In the genomic region with DNA sequence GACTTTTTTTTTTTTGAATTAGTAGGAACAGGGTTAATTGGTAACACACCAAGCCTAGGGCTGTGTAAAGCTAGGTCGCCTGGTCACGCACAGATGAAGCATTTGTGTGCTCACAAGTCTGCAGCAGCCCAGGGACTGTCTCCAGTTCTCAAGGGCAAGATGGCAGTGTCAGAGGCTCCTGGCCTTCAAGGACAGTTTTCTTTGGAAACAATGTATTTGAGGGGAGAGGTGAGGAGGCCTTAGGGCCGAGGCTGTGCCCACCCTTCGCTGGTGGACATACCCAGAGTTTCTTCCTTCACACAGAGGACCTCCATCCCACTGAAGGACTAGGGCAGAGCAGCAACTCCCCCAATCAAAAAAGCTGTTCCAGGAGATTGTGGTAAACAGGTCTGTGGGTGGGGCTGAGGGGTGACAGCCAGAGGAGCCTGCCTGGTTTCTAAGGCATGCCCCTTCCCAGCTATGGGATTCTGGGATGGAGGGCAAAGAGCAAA, we compare ENCODE assay signal across 8 mouse cellular contexts. TPM values are rescaled to one million over a fixed set of nuclear protein-coding genes. Genes with fewer than 3 reads are reported as not detected.
DNase-seq lines count a peak whose midpoint lies in the region; ATAC-seq and TF ChIP-seq lines count a peak whose summit lies in the region.

No protein-coding gene starts in this region.

- TF ChIP-seq EP300 in lung, postnatal 0 days (IDR thresholded peaks at IDR 0.05): no peak

- peak overlapping the region; percentile 91 for H3K27ac ChIP-seq in forebrain, embryonic 10.5 days
- H3K27ac ChIP-seq in lung, postnatal 0 days (ENCODE audit: low read length): peak overlapping the region; percentile 100

- no peak for TF ChIP-seq CTCF in lung, postnatal 0 days (IDR thresholded peaks at IDR 0.05)

- ATAC-seq in lung, postnatal 0 days: no peak

- peak overlapping the region; percentile 55 for H3K4me2 ChIP-seq in lung, postnatal 0 days (replicated peaks; ENCODE audit: low read depth, low read length)

- peaks cover 94% of the 10 kb centered on the region for H3K4me1 ChIP-seq in forebrain, embryonic 10.5 days
- H3K4me1 ChIP-seq in lung, postnatal 0 days (ENCODE audit: insufficient read depth, low read depth, low read length): peaks cover 36% of the 10 kb centered on the region

- H3K4me3 ChIP-seq in forebrain, embryonic 10.5 days: peak overlapping the region; percentile 48
- H3K4me3 ChIP-seq in lung, postnatal 0 days (ENCODE audit: low read depth, low read length): peak overlapping the region; percentile 4; the same call in 1 of the 2 replicates

- intact Hi-C loops in gastrocnemius, postnatal 14 days (cut with DNase I; ENCODE audit: low total_unique reads): no loop called here

- peak; percentile 53 for DNase-seq in gastrocnemius, adult 18-20 months (ENCODE audit: low spot score)
- no peak for DNase-seq in gastrocnemius, postnatal 14 days
- peak; percentile 77 for DNase-seq in adipocyte (ENCODE audit: low spot score)
- DNase-seq in forebrain, embryonic 10.5 days (ENCODE audit: extremely low spot score, low spot score): no peak
- DNase-seq in kidney, adult 11 months: peak; percentile 86
- DNase-seq in lung, postnatal 0 days (ENCODE audit: low spot score): peak; percentile 30
- DNase-seq in urinary bladder, postnatal 10 days (ENCODE audit: low spot score): no peak
- DNase-seq in frontal cortex, postnatal 25 days (ENCODE audit: low spot score in 2 of 2): no peak

- H3K27me3 ChIP-seq in forebrain, embryonic 10.5 days (ENCODE audit: poor library complexity, severe bottlenecking): no peaks in the 10 kb centered on the region
- H3K27me3 ChIP-seq in lung, postnatal 0 days (replicated peaks; ENCODE audit: insufficient read depth, low read length): no peaks in the 10 kb centered on the region

- H3K9me3 ChIP-seq in forebrain, embryonic 10.5 days: no peaks in the 10 kb centered on the region
- H3K9me3 ChIP-seq in lung, postnatal 0 days (ENCODE audit: low read length): no peaks in the 10 kb centered on the region

- peaks cover 16% of the 10 kb centered on the region for H3K36me3 ChIP-seq in forebrain, embryonic 10.5 days (replicated peaks)
- H3K36me3 ChIP-seq in lung, postnatal 0 days (ENCODE audit: insufficient read depth, low read length): 0 out of 2 replicates have a peak, but pooled peaks cover 3% of the 10 kb centered on the region

- 36% methylated on average over 4 of the region's 4 CpGs for WGBS in forebrain, embryonic 10.5 days
- 49% methylated on average over 4 of the region's 4 CpGs for WGBS in lung, postnatal 0 days

- peak overlapping the region; percentile 65 for H3K9ac ChIP-seq in lung, postnatal 0 days (replicated peaks; ENCODE audit: low read depth)

RNA-seq across cellular contexts. Expression of a gene that starts 27.7 kb away (rescaled TPM):
- 1 to 10 TPM; 2.9 to 3.2 TPM for total RNA-seq in gastrocnemius, adult 18-20 months (2021)
- 1 to 10 TPM; 7.1 to 7.7 TPM for total RNA-seq in gastrocnemius, postnatal 14 days (2021)
- polyA plus RNA-seq in forebrain, embryonic 10.5 days (2016; fragmentation: Nextera tagmentation; extraction: Ambion mirVana): 36.9 and 40.6 TPM in 2 replicates
- 33.9 and 35.1 TPM in 2 replicates for polyA plus RNA-seq in lung, postnatal 0 days (2015; fragmentation: Nextera tagmentation; extraction: Ambion mirVana)

RNA-seq across cellular contexts. Expression of a gene that starts 30.3 kb away (rescaled TPM):
- total RNA-seq in gastrocnemius, adult 18-20 months (2021): under 1 TPM; 0.59 to 0.90 TPM
- 1 to 10 TPM; 2.1 to 2.3 TPM for total RNA-seq in gastrocnemius, postnatal 14 days (2021)
- 1.5 and 2.0 TPM in 2 replicates for polyA plus RNA-seq in forebrain, embryonic 10.5 days (2016; fragmentation: Nextera tagmentation; extraction: Ambion mirVana)
- polyA plus RNA-seq in lung, postnatal 0 days (2015; fragmentation: Nextera tagmentation; extraction: Ambion mirVana): 8.4 and 10.2 TPM in 2 replicates

RNA-seq across cellular contexts. Expression of a gene that starts 46.6 kb away (rescaled TPM):
- total RNA-seq in gastrocnemius, adult 18-20 months (2021): under 1 TPM; 0.21 TPM
- under 1 TPM; 0.42 to 0.66 TPM for total RNA-seq in gastrocnemius, postnatal 14 days (2021)
- polyA plus RNA-seq in forebrain, embryonic 10.5 days (2016; fragmentation: Nextera tagmentation; extraction: Ambion mirVana): 9.0 and 9.1 TPM in 2 replicates
- 1.3 and 1.5 TPM in 2 replicates for polyA plus RNA-seq in lung, postnatal 0 days (2015; fragmentation: Nextera tagmentation; extraction: Ambion mirVana)

Comparison
In these comparisons a context has a peak if more than half of its experiments do, and no peak if none do; other contexts are left out.
1. DNase-seq: peak in gastrocnemius, adult 18-20 months (single experiment), adipocyte (single experiment), kidney, adult 11 months (single experiment) and lung, postnatal 0 days (single experiment); none in gastrocnemius, postnatal 14 days (single experiment), forebrain, embryonic 10.5 days (single experiment), urinary bladder, postnatal 10 days (single experiment) and frontal cortex, postnatal 25 days (0 of 2).